Mouse (Mus musculus) midbrain, embryonic 10.5 days (tissue): Measurements from ENCODE around the gene Dot1l. TPM values are rescaled to one million over a fixed set of nuclear protein-coding genes. Genes with fewer than 3 reads are reported as not detected.

Source experiments
- DNase-seq: peaks from one replicate; pipeline ENCODE4 v3.0.0-alpha.2; 2017; ENCODE audit warnings: low spot score
- H3K27ac ChIP-seq: fragments of 300-500 bp; sonication (generic); replicated peaks from 2 replicates; pipeline ENCODE4 v1.5.1; 2016; ENCODE audit warnings: mild to moderate bottlenecking
- H3K27me3 ChIP-seq: fragments of 300-500 bp; sonication (generic); 2 replicates; pipeline ENCODE4 v1.6.1; 2016; ENCODE audit warnings: low read depth, mild to moderate bottlenecking; ENCODE audit not compliant: poor library complexity, severe bottlenecking
- H3K36me3 ChIP-seq: fragments of 300-500 bp; sonication (generic); 2 replicates; pipeline ENCODE4 v1.6.1; 2016; ENCODE audit warnings: mild to moderate bottlenecking, moderate library complexity
- H3K4me1 ChIP-seq: fragments of 300-500 bp; sonication (generic); 2 replicates; pipeline ENCODE4 v1.6.1; 2016
- H3K4me3 ChIP-seq: fragments of 300-500 bp; sonication (generic); 2 replicates; pipeline ENCODE4 v1.5.1; 2016; ENCODE audit warnings: mild to moderate bottlenecking, moderate library complexity
- H3K9me3 ChIP-seq: fragments of 300-500 bp; sonication (generic); replicated peaks from 2 replicates; pipeline ENCODE4 v1.6.1; 2016; ENCODE audit warnings: mild to moderate bottlenecking
- WGBS: fragments of 180-500 bp; shearing (Covaris S2); methylation state at CpG from one replicate; pipeline ENCODE4 v1.1.7; 2016; 5-methylcytosine and 5-hydroxymethylcytosine counted together
- polyA plus RNA-seq: library from polyadenylated mRNA; unstranded; fragments of >200 nt; fragmentation: Nextera tagmentation; extraction: Ambion mirVana; gene quantifications from 2 replicates; pipeline ENCODE4 v1.2.1, GENCODE M21; 2016

Gene Dot1l
- polyA plus RNA-seq, 1 experiment from 2014 or later: 19.8 TPM

GRCm38 (mm10) chr10:80798150-80799006, 43.4 kb downstream of the Dot1l start, which contains the start of the genes Sf3a2 and Plekhj1:
TSS of gene Sf3a2 (plus strand) at chr10:80798198.
TSS of gene Plekhj1 (minus strand) at chr10:80798626.
- no peaks in the 10 kb centered on the region for H3K9me3 ChIP-seq
- peak within 1 kb of the TSS; percentile 97 for H3K4me3 ChIP-seq
- DNase-seq: peak; percentile 95
- peaks cover 69% of the 10 kb centered on the region for H3K36me3 ChIP-seq
- under 1% methylated on average over 104 of the region's 104 CpGs for WGBS
- H3K4me1 ChIP-seq: peaks cover 43% of the 10 kb centered on the region
- H3K27me3 ChIP-seq: no peaks in the 10 kb centered on the region
- peak within 1 kb of the TSS; percentile 99 for H3K27ac ChIP-seq

GRCm38 (mm10) chr10:80799070-80799566, 44.1 kb downstream of the Dot1l start:
- Histone ChIP-seq H3K9me3 (no peaks in the 10 kb centered on the region), H3K4me1 (peaks cover 43% of the 10 kb centered on the region), H3K27me3 (no peaks in the 10 kb centered on the region), H3K27ac (peak overlapping the region; percentile 99), H3K4me3 (peak overlapping the region; percentile 97), H3K36me3 (peaks cover 69% of the 10 kb centered on the region)
- 5% methylated on average over 18 of the region's 18 CpGs for WGBS
- DNase-seq: no peak

GRCm38 (mm10) chr10:80802204-80802912, 47.4 kb downstream of the Dot1l start:
- H3K36me3 ChIP-seq: peaks cover 60% of the 10 kb centered on the region
- no peak overlapping the region for H3K27ac ChIP-seq
- peaks cover 47% of the 10 kb centered on the region for H3K4me1 ChIP-seq
- peak overlapping the region; percentile 16; the same call in 1 of the 2 replicates for H3K4me3 ChIP-seq
- H3K9me3 ChIP-seq: no peaks in the 10 kb centered on the region
- DNase-seq: no peak
- WGBS: 89% methylated on average over 10 of the region's 10 CpGs
- H3K27me3 ChIP-seq: peaks cover 25% of the 10 kb centered on the region

GRCm38 (mm10) chr10:80802996-80803395, 48.0 kb downstream of the Dot1l start:
- H3K4me3 ChIP-seq: peak overlapping the region; percentile 7; the same call in 1 of the 2 replicates
- peaks cover 31% of the 10 kb centered on the region for H3K27me3 ChIP-seq
- no peak for DNase-seq
- 85% methylated on average over 3 of the region's 3 CpGs for WGBS
- H3K36me3 ChIP-seq: peaks cover 60% of the 10 kb centered on the region
- peaks cover 52% of the 10 kb centered on the region for H3K4me1 ChIP-seq
- H3K9me3 ChIP-seq: no peaks in the 10 kb centered on the region
- no peak overlapping the region for H3K27ac ChIP-seq

GRCm38 (mm10) chr10:80804340-80804739, 49.3 kb downstream of the Dot1l start:
- peaks cover 45% of the 10 kb centered on the region for H3K27me3 ChIP-seq
- H3K4me1 ChIP-seq: peaks cover 63% of the 10 kb centered on the region
- H3K9me3 ChIP-seq: no peaks in the 10 kb centered on the region
- no peak for DNase-seq
- H3K4me3 ChIP-seq: peak overlapping the region; percentile 11; the same call in 1 of the 2 replicates
- H3K27ac ChIP-seq: no peak overlapping the region
- WGBS: 93% methylated on average over 2 of the region's 2 CpGs
- H3K36me3 ChIP-seq: peaks cover 60% of the 10 kb centered on the region

- Histone ChIP-seq H3K4me3 (peak within 1 kb of the TSS; percentile 67), H3K9me3 (no peaks in the 10 kb centered on the region), H3K4me1 (peaks cover 60% of the 10 kb centered on the region), H3K27ac (no peak within 1 kb of the TSS), H3K27me3 (peaks cover 50% of the 10 kb centered on the region), H3K36me3 (peaks cover 59% of the 10 kb centered on the region)
- 75% methylated on average over 6 of the region's 6 CpGs for WGBS
- DNase-seq: no peak
Observed at GRCm38 (mm10) chr10:80804916-80805315, 49.9 kb downstream of the Dot1l start, which contains the start of gene Amh. TSS of gene Amh (plus strand) at chr10:80805243.

- 0 out of 2 replicates have a peak overlapping the region, but pooled peaks have one; percentile 67 for H3K4me3 ChIP-seq
- no peak overlapping the region for H3K27ac ChIP-seq
- peaks cover 55% of the 10 kb centered on the region for H3K27me3 ChIP-seq
- peaks cover 55% of the 10 kb centered on the region for H3K36me3 ChIP-seq
- peaks cover 60% of the 10 kb centered on the region for H3K4me1 ChIP-seq
- H3K9me3 ChIP-seq: no peaks in the 10 kb centered on the region
- DNase-seq: no peak
- WGBS: 94% methylated on average over 5 of the region's 5 CpGs
Observed at GRCm38 (mm10) chr10:80805322-80805721, 50.3 kb downstream of the Dot1l start.

GRCm38 (mm10) chr10:80805925-80806324, 50.9 kb downstream of the Dot1l start:
- Histone ChIP-seq H3K36me3 (peaks cover 49% of the 10 kb centered on the region), H3K27ac (no peak overlapping the region), H3K27me3 (peaks cover 61% of the 10 kb centered on the region), H3K4me3 (peak overlapping the region; percentile 67), H3K9me3 (no peaks in the 10 kb centered on the region), H3K4me1 (peaks cover 57% of the 10 kb centered on the region)
- peak; percentile 83 for DNase-seq
- WGBS: 17% methylated on average over 3 of the region's 3 CpGs

GRCm38 (mm10) chr10:80806341-80807056, 51.5 kb downstream of the Dot1l start:
- Histone ChIP-seq H3K27ac (peak overlapping the region; percentile 83), H3K36me3 (peaks cover 43% of the 10 kb centered on the region), H3K4me3 (peak overlapping the region; percentile 67), H3K4me1 (peaks cover 55% of the 10 kb centered on the region), H3K27me3 (peaks cover 66% of the 10 kb centered on the region), H3K9me3 (no peaks in the 10 kb centered on the region)
- 40% methylated on average over 34 of the region's 34 CpGs for WGBS
- no peak for DNase-seq

GRCm38 (mm10) chr10:80807057-80807627, 52.1 kb downstream of the Dot1l start:
- peak overlapping the region; percentile 67 for H3K4me3 ChIP-seq
- H3K9me3 ChIP-seq: no peaks in the 10 kb centered on the region
- H3K27me3 ChIP-seq: peaks cover 73% of the 10 kb centered on the region
- DNase-seq: peak; percentile 83
- H3K27ac ChIP-seq: peak overlapping the region; percentile 83
- H3K36me3 ChIP-seq: peaks cover 37% of the 10 kb centered on the region
- WGBS: under 1% methylated on average over 58 of the region's 58 CpGs
- peaks cover 55% of the 10 kb centered on the region for H3K4me1 ChIP-seq

GRCm38 (mm10) chr10:80808099-80808984, 53.3 kb downstream of the Dot1l start:
- Histone ChIP-seq H3K27ac (peak overlapping the region; percentile 65), H3K27me3 (peaks cover 83% of the 10 kb centered on the region), H3K9me3 (no peaks in the 10 kb centered on the region), H3K4me3 (peak overlapping the region; percentile 67), H3K36me3 (peaks cover 25% of the 10 kb centered on the region), H3K4me1 (peaks cover 55% of the 10 kb centered on the region)
- 19% methylated on average over 40 of the region's 40 CpGs for WGBS
- DNase-seq: peak; percentile 49
